Mouse (Mus musculus) midbrain, postnatal 0 days (tissue): ENCODE measurements at regions not wholly inside any gene's neighbourhood (a gene's known extent, or its start where the extent isn't known, plus 50 kb on each side); places are given as distances from the start of the nearest gene placed in this dataset.

Experiments used
- ATAC-seq: fragments of 200-750 bp; cut with Nextera tagmentation; 2 replicates; pipeline ENCODE4 v1.8.0; 2017; ENCODE audit warnings: moderate number of reproducible peaks, mild to moderate bottlenecking, moderate TSS enrichment, moderate library complexity; ENCODE audit not compliant: low FRiP score
- DNase-seq: peaks from one replicate; pipeline ENCODE4 v3.0.0-alpha.2; 2015; ENCODE audit warnings: low spot score
- H3K27ac ChIP-seq: fragments of 300-500 bp; sonication (generic); 2 replicates; pipeline ENCODE4 v1.5.1; 2014; ENCODE audit warnings: low read depth, mild to moderate bottlenecking, low read length, mixed read lengths
- H3K27me3 ChIP-seq: fragments of 300-500 bp; sonication (generic); 2 replicates; pipeline ENCODE4 v1.6.1; 2014; ENCODE audit warnings: low read length, control low read depth, mixed read lengths; ENCODE audit not compliant: insufficient read depth
- H3K36me3 ChIP-seq: fragments of 300-500 bp; sonication (generic); 2 replicates; pipeline ENCODE4 v1.6.1; 2014; ENCODE audit warnings: low read length, control low read depth, mixed read lengths; ENCODE audit not compliant: insufficient read depth
- H3K4me1 ChIP-seq: fragments of 300-500 bp; sonication (generic); 2 replicates; pipeline ENCODE4 v1.6.1; 2014; ENCODE audit warnings: mild to moderate bottlenecking, control low read depth, antibody characterized with exemption, low read length, mixed read lengths; ENCODE audit not compliant: insufficient read depth
- H3K4me2 ChIP-seq: fragments of 300-500 bp; sonication (generic); 2 replicates; pipeline ENCODE4 v1.6.1; 2014; ENCODE audit warnings: low read depth, mild to moderate bottlenecking, low read length, mixed read lengths; ENCODE audit not compliant: poor library complexity, severe bottlenecking
- H3K4me3 ChIP-seq: fragments of 300-500 bp; sonication (generic); 2 replicates; pipeline ENCODE4 v1.5.1; 2014; ENCODE audit warnings: low read depth, mild to moderate bottlenecking, low read length, moderate library complexity
- H3K9ac ChIP-seq: fragments of 300-500 bp; sonication (generic); replicated peaks from 2 replicates; pipeline ENCODE4 v1.6.1; 2014; ENCODE audit warnings: mild to moderate bottlenecking, low read length, moderate library complexity, mixed read lengths; ENCODE audit not compliant: poor library complexity, severe bottlenecking
- H3K9me3 ChIP-seq: fragments of 300-500 bp; sonication (generic); 2 replicates; pipeline ENCODE4 v1.6.1; 2016; ENCODE audit warnings: low read length, control low read depth
- CTCF ChIP-seq: IDR thresholded peaks from 2 replicates; pipeline ENCODE4 v1.5.1; 2016; ENCODE audit warnings: antibody characterized with exemption, mild to moderate bottlenecking
- WGBS: fragments of 180-500 bp; shearing (Covaris S2); extraction: QIAGEN DNeasy Blood & Tissue Kit; methylation state at CpG from one replicate; pipeline ENCODE4 v1.1.7; 2014; 5-methylcytosine and 5-hydroxymethylcytosine counted together

GRCm38 (mm10) chr8:10893709-10894108, 114.5 kb downstream of the Irs2 start:
- no peak overlapping the region for H3K27ac ChIP-seq
- no peaks in the 10 kb centered on the region for H3K9me3 ChIP-seq
- DNase-seq = no peak
- no peaks in the 10 kb centered on the region for H3K4me1 ChIP-seq
- 82% methylated on average over 5 of the region's 5 CpGs for WGBS
- TF ChIP-seq CTCF = no peak
- ATAC-seq = no peak
- no peak overlapping the region for H3K9ac ChIP-seq
- H3K36me3 ChIP-seq = no peaks in the 10 kb centered on the region
- H3K27me3 ChIP-seq = no peaks in the 10 kb centered on the region
- H3K4me2 ChIP-seq = no peak overlapping the region
- H3K4me3 ChIP-seq = no peak overlapping the region

- no peak for DNase-seq
These were observed 116.4 kb downstream of the Irs2 start for GRCm38 (mm10) chr8:10891906-10892305.

GRCm38 (mm10) chr8:10891440-10891839, 116.8 kb downstream of the Irs2 start:
- no peaks in the 10 kb centered on the region for H3K4me1 ChIP-seq
- no peak for ATAC-seq
- no peak overlapping the region for H3K27ac ChIP-seq
- peak; percentile 32 for DNase-seq
- 63% methylated on average over 5 of the region's 5 CpGs for WGBS
- no peak for TF ChIP-seq CTCF
- no peaks in the 10 kb centered on the region for H3K27me3 ChIP-seq
- H3K9me3 ChIP-seq = no peaks in the 10 kb centered on the region
- no peak overlapping the region for H3K9ac ChIP-seq
- H3K4me3 ChIP-seq = no peak overlapping the region
- no peak overlapping the region for H3K4me2 ChIP-seq
- no peaks in the 10 kb centered on the region for H3K36me3 ChIP-seq

More at GRCm38 (mm10) chr8:10891906-10892305, 116.4 kb downstream of the Irs2 start:
- Histone ChIP-seq H3K36me3 (no peaks in the 10 kb centered on the region), H3K27me3 (no peaks in the 10 kb centered on the region), H3K9ac (no peak overlapping the region), H3K4me3 (no peak overlapping the region), H3K9me3 (no peaks in the 10 kb centered on the region), H3K27ac (no peak overlapping the region), H3K4me2 (no peak overlapping the region), H3K4me1 (no peaks in the 10 kb centered on the region)
- no peak for TF ChIP-seq CTCF
- no peak for ATAC-seq
- 92% methylated on average over 2 of the region's 2 CpGs for WGBS

- Histone ChIP-seq H3K36me3 (no peaks in the 10 kb centered on the region), H3K9ac (no peak overlapping the region), H3K4me1 (no peaks in the 10 kb centered on the region), H3K4me2 (no peak overlapping the region), H3K4me3 (no peak overlapping the region), H3K9me3 (no peaks in the 10 kb centered on the region), H3K27me3 (no peaks in the 10 kb centered on the region), H3K27ac (no peak overlapping the region)
- WGBS = 92% methylated on average over 3 of the region's 3 CpGs
- no peak for DNase-seq
- no peak for ATAC-seq
- TF ChIP-seq CTCF = no peak
These were observed 122.8 kb downstream of the Irs2 start for GRCm38 (mm10) chr8:10885452-10885851.

GRCm38 (mm10) chr8:10883418-10883817, 124.8 kb downstream of the Irs2 start:
- H3K4me3 ChIP-seq = no peak overlapping the region
- H3K9ac ChIP-seq = no peak overlapping the region
- no peaks in the 10 kb centered on the region for H3K36me3 ChIP-seq
- no peak for DNase-seq
- H3K27ac ChIP-seq = no peak overlapping the region
- no peak overlapping the region for H3K4me2 ChIP-seq
- no peak for ATAC-seq
- no peaks in the 10 kb centered on the region for H3K9me3 ChIP-seq
- H3K27me3 ChIP-seq = no peaks in the 10 kb centered on the region
- WGBS = 76% methylated on average over 7 of the region's 7 CpGs
- no peaks in the 10 kb centered on the region for H3K4me1 ChIP-seq
- TF ChIP-seq CTCF = no peak

GRCm38 (mm10) chr8:10882381-10882780, 125.9 kb downstream of the Irs2 start:
- no peak for ATAC-seq

More at GRCm38 (mm10) chr8:10882381-10882780, 125.9 kb downstream of the Irs2 start:
- no peaks in the 10 kb centered on the region for H3K9me3 ChIP-seq
- H3K4me1 ChIP-seq = no peaks in the 10 kb centered on the region
- 71% methylated on average over 5 of the region's 5 CpGs for WGBS
- no peaks in the 10 kb centered on the region for H3K36me3 ChIP-seq
- no peak for TF ChIP-seq CTCF
- H3K4me2 ChIP-seq = no peak overlapping the region
- DNase-seq = peak; percentile 19
- no peak overlapping the region for H3K4me3 ChIP-seq
- no peak overlapping the region for H3K27ac ChIP-seq
- H3K27me3 ChIP-seq = no peaks in the 10 kb centered on the region
- H3K9ac ChIP-seq = no peak overlapping the region
